Mouse (Mus musculus) right cerebral cortex, postnatal 25 days (tissue): Measurements from ENCODE around the gene Slc25a26.

ENCODE experiments used
- DNase-seq: peaks from one replicate; pipeline ENCODE4 v3.0.0; 2022

Slc25a26 gene

DNA sequence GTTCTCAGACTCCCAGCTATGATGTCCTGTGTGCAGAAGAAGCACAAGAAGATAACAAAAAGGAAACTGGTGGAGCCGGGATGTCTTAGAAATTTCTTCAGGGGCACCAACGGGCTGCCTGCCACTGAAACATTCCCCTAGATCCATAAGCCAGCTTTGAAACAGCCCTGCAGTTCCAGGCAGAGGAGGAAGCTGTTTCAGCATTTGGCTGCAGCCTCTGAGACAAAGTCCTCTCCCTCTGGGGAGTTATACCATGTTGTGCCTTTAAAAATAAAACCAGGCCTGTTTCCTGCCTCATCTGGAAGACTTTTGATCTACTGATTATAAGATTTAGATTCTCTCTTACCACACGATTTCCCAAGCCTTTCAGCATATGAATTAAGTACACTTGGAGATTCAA is 144.5 kb downstream of the Slc25a26 start:
- no peak for DNase-seq

DNA sequence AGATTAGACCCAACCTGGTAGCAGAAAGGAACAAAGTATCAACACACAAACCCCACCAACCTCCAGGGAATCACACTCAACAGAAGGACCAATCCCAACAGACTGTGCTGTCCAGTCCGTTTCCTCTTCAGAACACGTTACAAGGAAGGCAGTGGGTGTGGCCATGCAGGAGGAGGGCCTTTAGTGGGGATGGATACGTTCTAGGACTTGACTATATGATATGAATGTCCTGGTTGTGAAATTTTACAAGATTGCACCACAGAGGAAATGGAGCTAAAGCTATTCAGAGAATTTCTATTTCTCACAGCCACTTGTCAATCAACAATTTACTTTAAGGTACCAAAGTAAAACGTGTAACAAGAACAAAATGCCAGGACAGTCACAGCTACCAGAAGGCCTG is 145.6 kb downstream of the Slc25a26 start:
- no peak for DNase-seq

DNA sequence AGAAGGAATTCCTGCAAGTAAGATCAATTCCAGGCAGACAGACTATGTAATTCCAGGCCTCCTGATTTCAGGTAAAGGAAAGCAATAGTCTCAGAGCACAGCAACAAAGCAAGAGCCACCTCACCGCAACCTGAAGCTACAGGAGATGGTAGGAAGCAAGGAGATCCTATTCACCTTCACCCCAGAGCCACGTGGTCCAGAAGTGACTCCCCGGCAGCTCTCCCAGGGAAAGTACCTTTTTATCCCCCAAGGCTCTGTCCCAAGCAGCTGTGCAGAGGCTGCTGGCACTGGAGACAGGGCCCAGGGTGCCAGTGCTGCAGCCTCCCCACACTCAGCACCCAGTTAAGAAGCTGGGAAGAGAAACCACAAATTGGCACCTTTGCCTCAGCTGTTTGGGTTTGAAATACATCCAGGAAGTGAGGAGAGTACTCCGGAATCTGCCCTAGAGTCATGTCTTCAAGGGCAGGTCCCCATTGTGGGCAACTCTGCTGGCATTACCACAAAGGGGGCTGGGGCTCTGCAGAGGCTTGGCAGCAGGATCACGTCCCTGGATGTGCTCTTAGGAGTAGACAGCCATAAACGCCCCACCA is 146.2 kb downstream of the Slc25a26 start:
- no peak for DNase-seq

DNA sequence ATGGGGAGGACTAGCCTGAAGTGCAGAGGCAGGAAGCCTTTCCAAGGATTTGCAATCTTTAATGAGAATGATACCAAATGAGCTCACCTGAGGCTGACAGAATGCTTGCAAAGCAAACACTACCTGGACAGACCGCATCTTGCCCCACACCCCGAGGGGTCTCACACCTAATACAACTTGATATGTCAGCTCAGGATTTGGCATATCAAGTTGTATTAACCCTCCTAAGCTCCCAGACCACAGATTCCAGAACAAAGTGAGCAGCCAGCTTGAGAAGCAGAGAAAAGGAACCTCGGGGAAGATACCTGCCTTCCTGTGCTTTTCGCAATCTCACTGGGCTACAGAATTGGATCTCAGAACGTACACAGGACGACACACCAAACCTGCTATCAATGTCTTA is 146.8 kb downstream of the Slc25a26 start:
- DNase-seq = no peak

DNA sequence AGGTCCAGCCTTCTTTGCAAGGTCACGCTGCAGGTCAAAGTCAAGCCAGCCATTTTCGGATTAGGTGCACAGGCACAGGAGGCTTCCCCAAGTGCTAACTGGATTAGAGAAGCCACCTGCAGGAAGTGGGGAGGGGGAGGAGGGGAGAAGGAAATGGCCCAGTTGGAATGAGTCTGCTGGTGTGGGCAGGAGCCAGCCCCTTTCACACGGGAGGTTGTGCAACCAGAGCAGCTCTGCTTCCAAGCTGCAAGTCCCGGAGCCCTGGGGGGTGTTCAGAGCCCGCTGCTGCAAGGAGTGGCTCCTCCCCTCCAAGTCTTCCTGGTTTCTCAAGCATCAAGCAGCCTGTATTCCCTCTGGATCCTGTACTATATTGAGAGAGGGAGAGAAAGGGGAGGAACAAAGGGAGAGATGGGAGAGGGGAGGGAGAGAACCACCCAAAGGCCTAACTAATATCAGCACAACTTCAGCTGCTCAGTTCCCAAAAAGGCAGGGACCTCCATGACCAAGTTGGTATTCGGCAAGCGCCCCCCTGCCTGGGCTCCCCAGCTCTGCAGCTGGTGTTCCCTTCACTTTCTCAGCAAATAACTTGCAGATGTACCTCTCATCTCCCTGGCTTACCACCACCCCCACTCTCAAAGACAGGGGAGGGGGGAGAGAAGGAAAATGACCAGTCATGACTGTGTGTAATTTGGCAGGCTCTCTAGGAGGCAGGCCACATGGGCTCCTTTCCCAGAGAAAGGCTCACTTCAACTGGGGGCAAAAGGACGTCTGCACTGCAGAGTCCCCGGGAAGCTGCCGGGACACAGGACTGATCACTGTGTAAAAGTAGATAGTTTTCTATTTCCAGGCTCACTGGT is 147.7 kb downstream of the Slc25a26 start:
- no peak for DNase-seq

DNA sequence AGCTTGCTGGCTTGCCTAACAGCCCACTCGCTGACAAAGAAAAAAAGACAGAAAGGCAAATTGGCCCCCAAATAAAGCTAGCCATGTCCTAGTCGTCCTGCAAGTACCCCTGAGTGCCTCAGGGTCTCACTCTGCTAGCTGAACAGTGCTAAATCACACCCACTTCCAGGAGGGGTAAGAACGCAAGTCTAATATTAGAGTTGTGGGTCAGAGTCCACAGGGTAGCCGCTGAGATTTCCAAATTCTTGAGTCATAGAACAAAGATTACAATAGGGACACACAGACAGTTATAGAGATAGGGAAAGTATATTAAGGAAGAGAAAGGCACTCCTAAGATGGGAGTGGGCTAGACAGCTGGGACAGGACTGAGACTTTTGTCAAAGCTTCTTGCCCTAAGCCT is 148.4 kb downstream of the Slc25a26 start:
- DNase-seq = no peak

DNA sequence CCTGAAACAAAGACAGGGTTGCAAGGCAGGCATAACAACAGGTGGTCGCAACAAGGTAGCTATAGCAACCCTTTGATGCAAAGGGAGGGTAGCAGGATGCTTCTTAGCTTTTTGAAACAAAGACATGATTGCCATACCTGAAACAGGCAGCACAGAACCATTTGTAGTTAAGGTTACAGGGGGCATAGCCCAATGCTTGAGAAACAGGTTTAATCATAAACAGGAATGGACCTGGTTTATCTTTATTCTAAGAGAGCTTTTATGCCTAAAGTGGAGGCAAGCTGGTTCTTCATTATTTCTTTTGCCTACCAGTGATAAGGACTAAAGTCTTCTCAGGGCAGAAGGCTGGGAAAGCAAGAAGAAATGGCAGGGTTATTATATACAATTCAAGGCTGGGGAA is 149.5 kb downstream of the Slc25a26 start:
- DNase-seq = no peak

DNA sequence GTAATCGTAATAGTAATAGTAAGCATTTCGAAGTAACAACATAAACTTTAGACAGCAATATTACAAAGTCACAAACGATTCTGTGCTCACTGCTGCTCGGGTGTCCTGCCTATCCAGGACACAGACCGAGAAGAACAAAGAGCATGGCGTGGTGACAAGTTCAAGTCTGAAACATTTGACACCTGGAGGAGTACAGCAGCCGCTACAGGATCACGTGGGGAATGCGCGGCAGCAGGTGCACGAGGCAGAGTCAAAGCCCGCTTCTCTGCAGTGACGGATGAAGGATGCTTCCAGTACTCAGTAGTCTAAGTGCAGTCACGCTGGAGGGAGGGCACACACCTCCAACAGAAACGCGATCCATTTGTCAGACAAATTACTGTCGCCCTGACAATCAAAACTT is 151.4 kb downstream of the Slc25a26 start:
- no peak for DNase-seq

DNA sequence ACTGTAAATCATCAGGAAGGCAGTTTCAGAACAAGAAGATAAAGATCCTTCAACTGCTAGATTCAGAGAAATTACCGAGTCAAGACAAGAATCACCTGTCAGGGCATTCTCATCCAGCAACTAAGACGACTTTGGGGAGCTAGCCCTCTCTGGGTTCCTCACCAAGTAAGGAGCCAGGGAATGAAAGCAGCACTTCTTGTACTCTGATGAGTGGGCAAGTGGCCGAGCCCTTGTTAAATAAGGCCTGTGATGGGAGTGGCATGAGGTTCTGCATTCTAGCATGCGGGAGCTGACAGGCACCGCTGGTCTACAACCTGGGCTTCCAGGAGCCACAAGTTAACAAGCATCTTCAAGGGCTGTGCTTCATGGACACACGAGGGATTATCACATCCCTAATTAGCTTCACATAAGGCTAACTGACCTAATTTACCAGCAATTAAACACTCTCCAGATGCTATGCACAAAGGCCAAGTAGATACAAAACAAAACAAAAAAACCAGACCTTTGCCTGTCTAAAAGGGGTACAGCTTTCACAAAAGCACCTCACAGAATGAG is 152.6 kb downstream of the Slc25a26 start:
- DNase-seq = no peak

DNA sequence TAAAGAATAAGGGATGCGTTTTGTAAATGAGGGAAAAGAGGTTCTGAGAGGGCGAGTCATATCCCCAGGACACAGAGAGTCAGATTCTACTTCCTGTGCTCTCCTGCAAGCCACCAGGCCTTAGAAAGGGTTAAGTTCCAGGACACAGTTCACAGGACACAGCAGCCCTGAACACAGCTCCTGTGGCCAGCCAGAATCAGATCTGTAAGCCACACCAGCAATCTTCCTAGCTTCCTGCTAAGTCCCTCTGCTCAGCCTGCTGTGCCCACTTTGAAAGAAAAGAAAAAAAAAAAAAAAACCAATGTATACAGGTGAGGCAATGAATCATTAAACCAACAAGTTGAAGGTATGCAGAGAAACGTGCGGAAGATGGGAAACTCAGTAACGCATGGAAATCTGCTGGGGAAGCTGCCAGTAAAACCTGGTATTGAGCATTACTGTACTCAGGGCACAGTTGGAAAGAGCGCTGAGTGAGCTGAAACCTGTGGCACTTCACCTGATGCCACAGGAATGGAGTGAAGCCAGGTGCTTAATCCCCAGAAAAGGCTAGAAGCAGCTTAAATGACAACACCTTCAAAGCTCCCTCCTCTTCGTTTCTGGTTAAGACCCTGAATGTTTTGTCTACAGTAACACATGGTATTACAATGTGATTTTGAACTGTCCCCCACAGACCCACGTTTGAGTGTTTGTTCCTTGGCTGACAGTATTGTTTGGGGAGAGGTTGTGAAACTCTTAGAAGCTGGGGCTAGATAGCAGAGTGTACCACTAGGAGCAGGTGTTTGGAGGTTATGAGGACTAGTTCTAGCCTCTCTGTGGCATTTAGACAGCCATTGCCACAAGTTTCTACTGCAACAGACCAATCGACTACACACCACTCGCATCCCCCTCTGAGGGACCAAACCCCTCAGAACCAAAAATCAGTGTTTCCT is 153.5 kb downstream of the Slc25a26 start:
- no peak for DNase-seq
